Mouse (Mus musculus): ENCODE data around the gene Fyn.

Fyn gene

GRCm38 (mm10) chr10:39479361-39479760 lies 110.7 kb downstream of the Fyn start:
- DNase-seq: no peak

- DNase-seq: no peak
These were observed 115.7 kb downstream of the Fyn start for GRCm38 (mm10) chr10:39484382-39484826.

GRCm38 (mm10) chr10:39484892-39485291 lies 116.2 kb downstream of the Fyn start:
- DNase-seq: no peak

GRCm38 (mm10) chr10:39485939-39486338 lies 117.3 kb downstream of the Fyn start:
- no peak for DNase-seq

GRCm38 (mm10) chr10:39486501-39487450 lies 118.1 kb downstream of the Fyn start:
- no peak for DNase-seq

GRCm38 (mm10) chr10:39487740-39488415 lies 119.2 kb downstream of the Fyn start:
- DNase-seq: no peak

- DNase-seq: no peak
These were observed 119.9 kb downstream of the Fyn start for GRCm38 (mm10) chr10:39488542-39488941.

GRCm38 (mm10) chr10:39488956-39489355 lies 120.3 kb downstream of the Fyn start:
- DNase-seq: no peak

- no peak for DNase-seq
These were observed 121.9 kb downstream of the Fyn start for GRCm38 (mm10) chr10:39490349-39491121.

- DNase-seq: no peak
These were observed 123.5 kb downstream of the Fyn start for GRCm38 (mm10) chr10:39492146-39492545.

GRCm38 (mm10) chr10:39493007-39493406 lies 124.4 kb downstream of the Fyn start:
- DNase-seq: no peak

- DNase-seq: no peak
These were observed 130.0 kb downstream of the Fyn start for GRCm38 (mm10) chr10:39498641-39499040.

- no peak for DNase-seq
These were observed 132.9 kb downstream of the Fyn start for GRCm38 (mm10) chr10:39501571-39501970.

GRCm38 (mm10) chr10:39501977-39502706 lies 133.5 kb downstream of the Fyn start:
- peak; percentile 83 for DNase-seq

GRCm38 (mm10) chr10:39503331-39503730 lies 134.7 kb downstream of the Fyn start:
- DNase-seq: no peak

GRCm38 (mm10) chr10:39505007-39505406 lies 136.4 kb downstream of the Fyn start:
- DNase-seq: no peak

GRCm38 (mm10) chr10:39505621-39506020 lies 137.0 kb downstream of the Fyn start:
- no peak for DNase-seq

GRCm38 (mm10) chr10:39506353-39506752 lies 137.7 kb downstream of the Fyn start:
- DNase-seq: no peak

GRCm38 (mm10) chr10:39506831-39507230 lies 138.2 kb downstream of the Fyn start:
- DNase-seq: no peak

GRCm38 (mm10) chr10:39508801-39509200 lies 140.1 kb downstream of the Fyn start:
- no peak for DNase-seq

- no peak for DNase-seq
These were observed 141.3 kb downstream of the Fyn start for GRCm38 (mm10) chr10:39509937-39510336.

GRCm38 (mm10) chr10:39512631-39513314 lies 144.1 kb downstream of the Fyn start:
- no peak for DNase-seq

Measured in kidney, postnatal 14 days (tissue).